ENCODE assay signal across 9 mouse cellular contexts in genomic region chr10:41385506-41386221, GRCm38 (mm10).
A peak's percentile ranks its signal among the peaks of the same experiment; 100 is the strongest.
DNase-seq lines count a peak whose midpoint lies in the region; ATAC-seq and TF ChIP-seq lines count a peak whose summit lies in the region.
"Had no signal": no experiment of that assay in that cellular context is flagged by ENCODE, and none has a peak within 500 bp of the region (broad histone marks: within the 10 kb centered on the region; RNA-seq: fewer than 3 reads in every experiment).

No protein-coding gene starts in this region.

- TF ChIP-seq POLR2A in liver, adult 2 months (IDR thresholded peaks at IDR 0.05; ENCODE audit: extremely low read depth, insufficient read depth, low read length): no peak

- H3K36me3 ChIP-seq in liver, adult 2 months (ENCODE audit: control insufficient read depth, insufficient read depth, low read length): no peaks in the 10 kb centered on the region
- H3K36me3 ChIP-seq in hindbrain, embryonic 13.5 days: no peaks in the 10 kb centered on the region

- DNase-seq in adrenal gland, adult 2 months: peak; percentile 25
- DNase-seq in adrenal gland, adult 18-20 months (ENCODE audit: low spot score in 2 of 2): no peak
- peak; percentile 96 for DNase-seq in A20 (ENCODE audit: low read depth, low spot score)
- DNase-seq in gastrocnemius, postnatal 14 days: peak; percentile 34
- peak; percentile 39 for DNase-seq in liver, adult 2 months (ENCODE audit: extremely low read depth, low read depth, low spot score)
- peak; percentile 71 to 76 for DNase-seq in spleen, adult 18-20 months
- no peak for DNase-seq in cerebellum, adult 9-10 months

- no peak overlapping the region for H3K9ac ChIP-seq in liver, adult 2 months (ENCODE audit: low read depth, low read length)
- H3K9ac ChIP-seq in hindbrain, embryonic 13.5 days: no peak overlapping the region

- H3K4me3 ChIP-seq in liver, adult 2 months (ENCODE audit: insufficient read depth, low read depth, low read length): no peak overlapping the region
- no peak overlapping the region for H3K4me3 ChIP-seq in hindbrain, embryonic 13.5 days
- H3K4me3 ChIP-seq: erythroblast, embryonic 14.5 days had no signal

- TF ChIP-seq CTCF in liver, adult 2 months (IDR thresholded peaks at IDR 0.05; ENCODE audit: low read depth, low read length): no peak

- ATAC-seq in hindbrain, embryonic 13.5 days (ENCODE audit: low FRiP score): no peak

- no peaks in the 10 kb centered on the region for H3K4me1 ChIP-seq in liver, adult 2 months (ENCODE audit: control insufficient read depth, insufficient read depth, low read length)
- no peaks in the 10 kb centered on the region for H3K4me1 ChIP-seq in hindbrain, embryonic 13.5 days (replicated peaks)

- H3K27ac ChIP-seq in liver, adult 2 months (replicated peaks; ENCODE audit: insufficient read depth, low read depth, low read length): 0 out of 2 replicates have a peak overlapping the region, but pooled peaks have one; percentile 23
- no peak overlapping the region for H3K27ac ChIP-seq in hindbrain, embryonic 13.5 days

- intact Hi-C loops in gastrocnemius, postnatal 14 days (cut with DNase I; ENCODE audit: low total_unique reads): no loop called here

- no peaks in the 10 kb centered on the region for H3K79me2 ChIP-seq in liver, adult 2 months (ENCODE audit: control insufficient read depth, insufficient read depth, low read length)

- WGBS in liver, adult 2 months: 70% methylated on average over 15 of the region's 15 CpGs
- WGBS in hindbrain, embryonic 13.5 days: 77% methylated on average over 15 of the region's 15 CpGs

- no peaks in the 10 kb centered on the region for H3K9me3 ChIP-seq in hindbrain, embryonic 13.5 days

- no peak overlapping the region for H3K4me2 ChIP-seq in hindbrain, embryonic 13.5 days

- no peaks in the 10 kb centered on the region for H3K27me3 ChIP-seq in liver, adult 2 months (ENCODE audit: control insufficient read depth, insufficient read depth, low read length)
- H3K27me3 ChIP-seq in hindbrain, embryonic 13.5 days: no peaks in the 10 kb centered on the region

Comparison
In these comparisons a context has a peak if more than half of its experiments do, and no peak if none do; other contexts are left out.
1. DNase-seq: peak in adrenal gland, adult 2 months (single experiment), A20 (single experiment), gastrocnemius, postnatal 14 days (single experiment), liver, adult 2 months (single experiment) and spleen, adult 18-20 months (2 of 2); none in adrenal gland, adult 18-20 months (0 of 2) and cerebellum, adult 9-10 months (single experiment).